Mouse (Mus musculus) G1E (cell line): ENCODE measurements at regions not wholly inside any gene's neighbourhood (a gene's known extent, or its start where the extent isn't known, plus 50 kb on each side); places are given as distances from the start of the nearest gene placed in this dataset.

Experiments used
- CTCF ChIP-seq: IDR thresholded peaks from 2 replicates; pipeline ENCODE4 v1.5.1; 2012; ENCODE audit warnings: low read depth, low read length, inconsistent platforms, mixed read lengths
- GATA1 ChIP-seq: IDR thresholded peaks from 2 replicates; pipeline ENCODE4 v1.6.1; 2012; ENCODE audit warnings: borderline replicate concordance, low read length, inconsistent platforms, mixed read lengths
- GATA2 ChIP-seq: IDR thresholded peaks from 2 replicates; pipeline ENCODE4 v1.6.1; 2012; ENCODE audit warnings: low read depth, low read length, inconsistent platforms, borderline replicate concordance

- TF ChIP-seq CTCF, result no peak
- TF ChIP-seq GATA2, result no peak
- no peak for TF ChIP-seq GATA1
Observed at GRCm38 (mm10) chr9:89508407-89509101, 114.4 kb downstream of the Minar1 start.
